Mouse (Mus musculus) leukemia stem cell, adult 10-12 weeks (primary cell): ENCODE data around the gene Olfr393. TPM values are rescaled to one million over a fixed set of nuclear protein-coding genes. Genes with fewer than 3 reads are reported as not detected.

Experiments
- polyA plus RNA-seq: library from polyadenylated mRNA; stranded (reverse); fragments of >175 nt; gene quantifications from 2 replicates; pipeline ENCODE4 v1.2.3, GENCODE M21; 2012; ENCODE audit warnings: low replicate concordance

Olfr393 gene
- polyA plus RNA-seq: not detected in 2 replicates

DNA sequence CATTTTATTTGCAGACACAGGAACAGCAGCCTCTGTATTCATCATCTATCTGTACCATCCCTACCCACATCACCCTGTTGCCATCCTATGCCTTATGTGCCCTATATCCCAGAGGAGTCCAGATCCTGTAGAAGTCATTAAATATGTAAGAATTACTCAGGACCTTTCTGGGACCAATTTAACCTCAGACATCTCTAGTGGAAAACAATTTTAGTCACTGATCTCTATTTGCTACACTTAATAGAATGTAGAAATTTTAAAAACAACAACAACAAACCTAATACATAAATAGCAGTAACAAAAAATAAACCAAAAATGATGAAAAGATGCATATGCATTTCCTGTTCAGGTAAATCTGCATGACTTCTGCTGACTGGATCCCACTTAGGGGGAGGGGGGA, at the start of gene Olfr393:
Olfr393 (minus strand) TSS at position 101 of the 400 bp plus-strand sequence.

DNA sequence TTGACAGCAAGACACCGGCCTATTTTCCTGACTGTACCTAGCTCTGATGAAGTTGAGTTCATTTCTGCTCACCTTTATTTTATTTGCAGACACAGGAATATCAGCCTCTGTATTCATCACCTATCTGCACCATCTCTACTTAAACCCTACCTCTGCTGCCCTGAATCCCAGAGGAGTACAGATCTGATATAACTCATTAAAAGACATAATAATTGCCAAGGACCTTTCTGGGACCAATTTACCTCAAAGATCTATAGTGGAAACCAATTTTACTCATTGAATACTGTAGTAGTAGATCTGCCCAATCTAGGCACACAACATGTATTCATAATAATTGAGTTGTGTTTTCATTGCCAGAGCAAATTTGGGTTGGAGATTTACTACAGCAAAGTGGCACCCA, 39.4 kb upstream of the Olfr393 start, which contains the start of gene Olfr394:
Olfr394 (minus strand) TSS at position 101 of the 400 bp plus-strand sequence.

DNA sequence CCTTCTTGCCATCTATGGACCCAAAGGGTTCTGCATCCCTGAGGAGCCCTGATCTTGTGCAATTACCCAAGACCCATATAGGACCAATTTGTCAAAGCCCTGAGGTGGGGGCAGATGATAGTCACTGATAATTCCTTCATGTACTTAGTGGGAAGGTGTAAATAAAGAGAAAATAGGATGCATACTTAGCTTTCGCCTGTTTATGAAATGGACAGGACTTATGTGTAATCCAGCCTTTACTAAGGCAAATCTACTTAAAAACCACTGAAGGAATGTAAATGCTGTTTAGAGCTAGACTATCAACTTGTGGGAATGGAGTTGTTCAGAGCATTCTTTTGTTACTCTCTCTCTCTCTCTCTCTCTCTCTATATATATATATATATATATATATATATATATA, 34.3 kb downstream of the Olfr393 start, which contains the start of gene Olfr392:
Olfr392 (minus strand) TSS at position 101 of the 400 bp plus-strand sequence.

DNA sequence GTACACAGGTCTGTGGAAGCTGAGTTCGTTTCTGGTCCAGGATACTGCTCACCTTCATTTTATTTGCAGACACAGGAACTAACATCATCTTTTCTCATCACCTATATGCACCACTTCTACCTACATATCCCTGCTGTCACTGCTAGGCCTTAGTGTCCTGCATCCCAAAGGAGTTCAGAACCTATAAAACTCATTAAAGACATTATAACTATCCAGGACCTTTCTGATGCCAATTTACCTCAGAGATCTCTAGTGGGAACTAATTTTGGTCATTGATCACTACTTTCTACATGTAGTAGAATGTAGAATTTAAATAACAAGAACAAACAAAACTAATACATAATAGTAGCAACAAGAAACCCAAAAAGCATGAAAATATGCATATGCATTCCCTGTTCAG, 48.3 kb downstream of the Olfr393 start, which contains the start of gene Olfr391-ps:
Olfr391-ps (minus strand) TSS at position 101 of the 400 bp plus-strand sequence.

Other genes starting within 250 kb of the Olfr393 start
- gene Zfp735, start 162.7 kb downstream of the Olfr393 start, polyA plus RNA-seq: not detected in 2 replicates
- not detected in 2 replicates for gene Olfr389, start 70.7 kb downstream of the Olfr393 start, polyA plus RNA-seq
- gene Olfr390, start 68.5 kb downstream of the Olfr393 start, polyA plus RNA-seq: not detected in 2 replicates
- gene Olfr391-ps, start 48.4 kb downstream of the Olfr393 start, polyA plus RNA-seq: not detected in 2 replicates
- gene Olfr392, start 34.4 kb downstream of the Olfr393 start, polyA plus RNA-seq: not detected in 2 replicates
- gene Olfr394, start 39.3 kb upstream of the Olfr393 start, polyA plus RNA-seq: not detected in 2 replicates
- gene Olfr395, start 57.8 kb upstream of the Olfr393 start, polyA plus RNA-seq: not detected in 2 replicates
- gene Olfr23, start 85.2 kb upstream of the Olfr393 start, polyA plus RNA-seq: not detected in 2 replicates
- gene Olfr397, start 109.4 kb upstream of the Olfr393 start, polyA plus RNA-seq: not detected in 2 replicates
- not detected in 2 replicates for gene Olfr398, start 139.0 kb upstream of the Olfr393 start, polyA plus RNA-seq
- gene Olfr139, start 205.1 kb upstream of the Olfr393 start, polyA plus RNA-seq: not detected in 2 replicates
- 0.18 TPM in 1 of 2 replicates, not detected in the other for gene Olfr399, start 205.2 kb upstream of the Olfr393 start, polyA plus RNA-seq
- gene Zfp616, start 218.5 kb upstream of the Olfr393 start, polyA plus RNA-seq: 0.06 TPM in 1 of 2 replicates, not detected in the other